Mouse (Mus musculus): Measurements from ENCODE around the gene Spata32.

Spata32 gene

DNA sequence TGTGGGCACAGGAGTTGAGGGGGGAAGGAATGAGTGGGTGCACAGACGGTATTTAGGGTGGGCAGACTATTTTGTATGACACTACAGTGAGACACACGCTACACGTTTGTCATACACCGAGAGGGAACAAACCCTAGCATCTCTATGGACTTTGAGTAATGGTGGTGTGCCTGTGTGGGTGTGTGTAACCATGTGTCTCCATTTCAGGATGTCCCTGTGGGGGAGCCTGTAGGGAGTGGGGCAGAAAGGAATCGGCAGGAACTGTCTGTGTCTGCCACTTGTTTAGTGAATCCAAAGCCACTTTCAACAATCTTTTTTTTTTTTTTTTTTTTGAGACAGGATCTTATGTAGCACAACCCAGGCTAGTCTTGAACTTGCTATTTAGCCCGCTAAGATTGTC is 12.0 kb downstream of the Spata32 start:
- DNase-seq (ENCODE audit: low spot score in 2 of 2): no peak

DNA sequence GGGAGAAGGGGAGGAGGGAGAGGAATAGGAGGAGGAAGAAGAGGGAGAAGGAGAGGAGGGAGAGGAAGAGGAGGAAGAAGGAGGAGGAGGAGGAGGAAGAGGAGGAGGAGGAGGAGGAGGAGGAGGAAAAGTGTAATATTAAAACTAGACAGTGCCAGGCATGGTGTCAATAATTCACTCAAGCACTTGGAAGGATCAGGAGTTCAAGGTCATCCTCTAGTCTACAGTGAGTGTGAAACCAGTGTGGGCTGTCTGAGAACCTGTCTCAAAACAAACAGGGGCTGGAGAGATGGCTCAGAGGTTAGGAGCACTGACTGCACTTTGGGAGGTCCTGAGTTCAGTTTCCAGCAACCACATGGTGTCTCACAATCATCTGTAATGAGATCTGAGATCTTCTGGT is 15.9 kb downstream of the Spata32 start:
- DNase-seq (ENCODE audit: low spot score in 2 of 2): no peak

DNA sequence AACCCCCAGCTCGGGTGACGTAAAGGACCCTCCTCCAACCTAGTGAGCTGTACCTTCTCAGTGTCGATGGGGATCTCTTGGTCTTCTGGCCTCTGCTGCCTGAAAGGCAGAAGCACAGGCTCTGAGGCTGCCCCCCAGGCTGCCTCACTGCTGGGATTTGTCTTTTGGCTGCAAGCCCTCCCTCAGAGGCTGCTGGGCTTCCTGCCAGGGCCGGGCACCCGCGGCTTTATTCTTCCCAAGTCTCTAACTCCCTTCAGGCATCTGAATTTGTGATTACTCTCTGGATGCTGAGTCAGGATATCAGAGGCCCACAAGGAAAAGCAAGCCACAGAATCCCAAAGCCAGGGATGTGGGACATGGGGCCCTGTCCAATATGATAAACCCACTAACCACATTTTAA is 16.6 kb downstream of the Spata32 start:
- DNase-seq (ENCODE audit: low spot score in 2 of 2): no peak

DNA sequence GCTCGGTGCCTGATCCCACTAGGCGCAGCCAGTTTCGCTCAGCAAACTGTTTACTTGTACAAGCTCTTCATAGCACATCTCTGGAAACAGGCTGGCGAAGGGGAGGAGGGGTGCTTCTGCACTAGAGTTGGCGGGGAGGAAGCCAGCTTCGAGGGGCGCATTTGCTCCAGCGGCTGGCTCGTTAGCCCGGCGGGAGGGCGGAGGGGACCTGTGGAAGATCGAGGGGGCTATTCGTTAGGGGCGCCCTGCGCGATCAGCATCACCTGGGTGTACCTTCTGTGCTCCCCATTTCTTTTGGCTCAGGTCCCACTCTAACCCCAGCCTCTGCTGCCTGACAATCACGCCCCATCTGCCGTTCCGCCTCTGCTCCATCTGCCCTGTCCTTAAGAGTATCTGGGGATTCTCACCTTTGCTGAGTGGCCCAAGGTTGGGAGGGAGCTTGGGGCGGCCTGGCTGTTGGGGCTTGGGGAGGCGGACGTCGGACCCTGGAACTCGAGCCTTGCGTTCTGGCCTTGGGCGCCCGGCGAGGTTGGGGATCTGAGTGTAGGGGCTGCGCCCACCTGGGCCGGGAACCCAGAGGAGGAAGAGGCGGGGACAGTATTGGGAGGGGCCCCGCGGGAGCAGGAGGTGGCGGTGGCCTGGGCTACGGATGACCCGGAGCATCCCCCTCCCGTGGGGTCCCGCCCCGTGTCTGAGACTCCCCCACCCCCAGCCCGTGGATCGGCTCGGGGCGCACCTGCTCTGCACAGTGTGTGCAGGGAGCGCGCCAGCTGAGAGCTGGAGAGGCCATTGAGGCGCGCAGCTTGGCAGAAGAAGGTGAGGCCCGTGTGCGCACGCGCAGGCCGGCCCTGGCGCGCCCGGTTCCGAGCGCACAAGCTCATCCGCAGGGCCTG is 19.1 kb downstream of the Spata32 start:
- peak; percentile 38 to 40 for DNase-seq (ENCODE audit: low spot score in 2 of 2)

DNA sequence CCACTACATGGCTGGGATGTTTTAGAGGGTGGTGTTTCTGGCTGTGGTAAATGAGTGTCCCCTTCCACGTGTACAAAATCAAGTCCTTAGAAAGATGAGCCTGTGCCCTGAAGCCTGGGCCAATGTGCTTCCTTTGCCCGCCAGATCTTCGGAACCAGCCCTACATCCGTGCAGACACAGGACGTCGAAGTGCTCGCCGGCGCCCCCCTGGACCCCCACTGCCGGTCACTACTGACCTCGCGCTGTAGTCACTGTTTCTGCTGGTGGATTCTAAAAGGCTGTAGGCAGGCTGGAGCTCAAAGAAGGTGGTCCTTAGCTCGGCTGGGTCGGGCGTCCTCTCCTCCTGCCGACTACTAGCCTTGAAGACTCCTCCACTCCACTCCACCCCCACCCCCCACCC is 19.9 kb downstream of the Spata32 start:
- DNase-seq (ENCODE audit: low spot score in 2 of 2): no peak

DNA sequence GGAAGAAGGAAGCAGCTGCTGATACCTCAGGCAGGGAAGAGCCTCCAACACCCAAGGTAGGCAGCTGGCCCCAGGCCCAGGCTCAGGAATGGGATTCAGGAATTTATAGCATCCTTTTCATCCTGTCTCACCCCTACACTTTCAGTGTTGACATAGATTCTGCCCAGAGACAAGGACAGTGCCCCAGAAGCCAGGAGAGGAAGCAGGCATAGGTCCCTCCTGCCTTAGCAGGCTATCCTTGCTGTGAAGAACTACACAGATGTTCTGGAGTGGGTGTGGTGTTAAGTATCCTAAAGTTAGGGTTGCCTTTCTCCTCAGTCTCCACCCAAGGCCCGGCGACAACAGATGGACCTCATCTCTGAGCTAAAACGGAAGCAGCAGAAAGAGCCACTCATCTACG is 20.9 kb downstream of the Spata32 start:
- DNase-seq (ENCODE audit: low spot score in 2 of 2): no peak

DNA sequence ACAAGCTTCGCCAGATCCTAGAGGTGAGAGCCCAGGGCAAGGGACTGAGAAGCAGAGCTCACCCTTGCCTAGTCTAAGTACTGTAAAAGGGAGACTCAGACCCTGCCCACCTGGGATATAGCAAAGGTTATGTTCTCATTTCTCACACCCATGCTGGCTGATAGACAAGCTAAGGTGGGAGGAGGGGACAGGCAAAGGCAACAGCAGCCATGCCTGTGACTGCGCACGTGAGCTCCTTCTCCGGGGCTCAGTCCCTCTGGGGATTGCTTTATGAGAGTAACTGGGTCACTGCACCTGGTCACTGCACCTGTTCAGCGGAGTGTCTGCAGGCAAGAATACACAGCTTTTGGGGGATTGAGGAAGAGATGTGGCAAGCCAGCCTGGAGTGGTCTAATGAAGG is 22.6 kb downstream of the Spata32 start:
- no peak for DNase-seq (ENCODE audit: low spot score in 2 of 2)

DNA sequence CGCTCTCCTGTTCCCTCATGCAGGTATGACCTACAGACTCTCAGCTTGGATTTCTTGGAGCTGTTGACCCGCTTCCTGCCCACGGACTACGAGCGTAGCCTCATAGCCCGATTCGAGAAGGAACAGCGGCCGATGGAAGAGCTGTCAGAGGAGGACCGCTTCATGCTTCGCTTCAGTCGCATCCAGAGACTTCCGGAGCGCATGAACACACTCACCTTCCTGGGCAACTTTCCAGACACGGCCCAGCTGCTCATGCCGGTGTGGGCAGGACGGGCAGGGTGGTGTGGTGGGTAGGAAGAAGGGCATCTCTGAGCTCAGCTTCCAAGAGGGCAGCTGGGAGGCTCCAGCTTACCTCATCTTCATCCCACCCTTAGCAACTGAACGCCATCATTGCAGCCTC is 23.0 kb downstream of the Spata32 start:
- no peak for DNase-seq (ENCODE audit: low spot score in 2 of 2)

DNA sequence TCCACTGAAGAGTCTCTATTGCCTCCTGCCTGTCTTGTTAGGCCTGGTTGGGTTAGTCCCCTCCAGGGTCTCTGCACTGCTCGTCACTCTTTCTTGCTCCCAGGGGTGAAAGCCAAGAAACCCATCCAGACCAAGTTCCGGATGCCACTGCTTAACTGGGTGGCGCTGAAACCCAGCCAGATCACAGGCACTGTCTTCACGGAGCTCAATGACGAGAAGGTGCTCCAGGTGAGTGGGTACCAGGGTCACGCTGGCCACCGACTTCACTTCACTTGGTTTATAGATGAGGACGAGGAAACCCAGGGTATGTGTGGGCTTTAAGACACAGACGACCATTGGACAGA is 24.4 kb downstream of the Spata32 start:
- DNase-seq (ENCODE audit: low spot score in 2 of 2): no peak

DNA sequence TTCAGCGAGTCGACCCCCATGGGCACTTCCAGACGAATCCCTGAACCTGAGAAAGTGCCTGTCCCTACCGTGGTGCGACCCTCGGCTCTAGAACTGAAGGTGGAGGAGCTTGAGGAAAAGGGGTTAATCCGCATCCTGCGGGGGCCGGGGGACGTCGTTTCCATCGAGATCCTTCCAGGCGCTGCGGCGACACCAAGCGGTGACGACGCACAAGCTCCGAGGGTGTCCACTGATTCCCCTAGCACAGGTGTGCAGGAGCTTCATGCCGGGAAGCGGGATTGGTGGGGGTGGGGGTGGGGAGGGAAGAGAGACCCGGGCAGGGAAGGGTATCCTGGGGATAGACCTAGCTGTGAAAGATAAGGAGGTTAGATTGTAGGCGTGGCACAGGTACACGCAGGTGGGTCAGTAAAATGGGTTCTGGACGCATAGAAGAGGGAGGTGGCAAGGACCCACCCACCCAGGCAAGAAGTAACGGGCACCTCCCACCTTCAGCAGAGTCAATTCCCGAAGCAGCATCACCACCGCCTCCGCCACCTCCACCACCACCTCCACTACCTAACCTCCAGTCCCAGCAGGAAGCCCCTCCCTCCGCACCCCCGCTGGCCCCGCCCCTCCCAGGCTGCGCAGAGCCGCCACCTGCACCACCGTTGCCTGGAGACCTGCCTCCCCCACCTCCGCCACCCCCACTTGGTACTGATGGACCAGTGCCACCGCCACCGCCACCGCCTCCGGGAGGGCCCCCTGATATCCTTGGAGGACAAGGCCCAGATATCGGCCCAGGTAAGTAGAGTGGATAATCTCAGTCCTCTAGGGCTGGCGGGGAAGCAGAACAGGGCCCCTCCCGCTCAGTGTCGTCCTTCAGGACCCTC is 25.0 kb downstream of the Spata32 start:
- no peak for DNase-seq (ENCODE audit: low spot score in 2 of 2)

DNA sequence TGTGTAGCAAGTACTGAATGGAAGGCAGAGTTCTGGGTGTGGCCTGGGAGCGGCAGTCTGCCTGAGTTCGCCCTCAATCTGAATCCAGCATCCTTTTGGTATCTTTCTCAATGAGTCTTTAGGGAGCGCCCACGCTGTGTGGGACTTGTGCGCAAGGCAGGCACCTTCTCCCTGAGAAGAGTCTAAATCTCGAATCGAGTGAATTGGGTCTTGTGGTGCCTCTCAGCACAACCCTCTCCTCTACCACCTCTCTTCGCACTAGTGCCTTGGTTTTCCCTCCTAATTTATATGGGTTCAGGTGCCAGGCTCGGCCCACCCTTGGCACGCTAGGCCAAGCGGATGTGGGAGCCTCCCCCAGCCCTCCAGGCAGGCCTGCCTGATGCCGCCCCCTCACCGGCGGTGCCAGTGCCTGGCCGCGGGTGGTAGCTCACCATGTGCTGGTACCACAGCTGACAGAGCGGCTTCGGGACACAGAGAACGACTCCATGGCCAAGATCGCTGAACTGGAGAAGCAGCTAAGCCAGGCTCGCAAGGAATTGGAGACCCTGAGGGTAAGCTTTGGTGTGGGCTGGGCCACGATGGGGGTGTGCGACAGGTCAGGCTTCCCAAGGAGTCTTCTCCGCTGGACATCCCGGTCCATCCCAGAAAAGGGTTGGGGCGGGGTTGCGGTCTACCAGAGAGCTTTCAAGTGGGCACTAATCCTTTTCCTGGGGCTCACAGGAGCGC is 25.8 kb downstream of the Spata32 start:
- DNase-seq (ENCODE audit: low spot score in 2 of 2): no peak

DNA sequence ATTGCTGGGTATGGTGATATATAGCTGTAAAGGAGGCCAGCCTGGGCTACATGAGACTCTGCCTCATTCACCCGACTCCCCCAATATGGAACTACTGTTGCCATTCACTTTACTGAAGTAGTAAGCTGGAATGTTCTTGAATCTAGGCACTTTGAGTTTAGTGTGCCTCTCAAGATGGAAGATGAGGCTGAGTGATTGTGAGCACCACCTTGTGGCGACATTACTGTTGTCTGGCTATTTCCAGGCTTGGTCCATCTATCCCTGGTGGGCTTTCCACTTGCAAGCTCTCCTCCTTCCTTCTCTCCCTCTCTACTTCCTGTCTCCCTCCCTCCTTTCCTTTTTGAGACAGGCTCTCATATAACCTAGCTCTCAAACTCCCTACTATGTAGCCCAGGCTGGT is 33.3 kb downstream of the Spata32 start:
- DNase-seq (ENCODE audit: low spot score in 2 of 2): no peak

DNA sequence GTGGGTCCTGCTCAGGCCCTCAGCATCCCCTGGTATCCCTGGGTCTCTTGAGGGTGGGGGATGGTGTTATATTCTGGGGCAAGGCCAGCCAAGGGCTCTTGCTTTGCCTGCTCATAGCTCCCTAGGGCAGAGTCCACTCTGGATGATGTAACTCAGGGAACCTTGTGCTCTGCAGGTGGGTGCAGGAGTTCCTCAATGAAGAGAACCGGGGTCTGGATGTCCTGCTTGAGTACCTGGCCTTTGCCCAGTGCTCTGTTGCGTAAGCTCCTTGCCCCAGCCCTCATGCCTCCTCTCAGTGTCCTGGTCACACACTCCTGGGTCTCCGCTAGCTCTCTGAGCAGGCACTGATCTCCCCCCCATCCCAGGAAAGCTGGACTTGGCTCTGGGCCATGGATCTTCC is 36.3 kb downstream of the Spata32 start:
- no peak for DNase-seq (ENCODE audit: low spot score in 2 of 2)

DNA sequence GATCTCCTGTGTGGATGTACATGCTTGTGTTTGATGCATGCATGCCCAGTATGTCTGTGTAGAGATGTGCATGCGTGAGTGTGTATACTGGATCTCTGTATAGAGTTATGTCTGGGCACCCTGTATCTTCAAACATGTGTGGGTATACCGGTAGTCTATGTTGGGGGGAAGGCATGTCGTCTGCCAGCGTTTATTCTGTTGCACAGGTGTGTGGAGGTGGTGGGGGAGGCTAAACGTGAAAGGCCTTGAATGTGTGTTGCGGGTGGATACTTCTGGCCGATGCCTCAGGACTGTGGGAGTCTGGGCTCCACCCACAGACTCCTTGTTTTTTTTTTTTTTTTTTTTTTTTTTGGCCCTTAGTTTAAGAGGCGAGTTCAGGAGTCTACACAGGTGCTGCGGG is 36.9 kb downstream of the Spata32 start:
- DNase-seq (ENCODE audit: low spot score in 2 of 2): no peak

DNA sequence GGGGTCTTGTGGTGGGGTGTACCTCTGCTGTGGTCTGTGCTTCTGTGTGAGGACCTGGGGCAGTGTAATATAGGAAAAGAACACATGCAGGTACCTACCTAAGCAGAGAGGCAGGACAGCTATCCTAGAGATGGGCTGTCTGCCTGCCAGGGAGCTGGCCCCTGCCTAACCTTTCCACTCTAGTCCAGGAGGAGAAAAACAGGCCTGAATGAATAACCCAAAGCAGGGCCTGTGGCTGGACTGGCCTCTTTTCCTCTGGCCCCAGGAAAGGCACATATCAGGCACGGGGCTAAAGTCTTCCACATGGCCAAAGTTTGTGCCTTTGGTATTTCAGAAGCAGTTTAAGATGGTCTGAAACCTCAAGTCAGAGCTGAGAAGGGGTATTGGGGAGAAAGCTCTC is 37.8 kb downstream of the Spata32 start:
- no peak for DNase-seq (ENCODE audit: low spot score in 2 of 2)

DNA sequence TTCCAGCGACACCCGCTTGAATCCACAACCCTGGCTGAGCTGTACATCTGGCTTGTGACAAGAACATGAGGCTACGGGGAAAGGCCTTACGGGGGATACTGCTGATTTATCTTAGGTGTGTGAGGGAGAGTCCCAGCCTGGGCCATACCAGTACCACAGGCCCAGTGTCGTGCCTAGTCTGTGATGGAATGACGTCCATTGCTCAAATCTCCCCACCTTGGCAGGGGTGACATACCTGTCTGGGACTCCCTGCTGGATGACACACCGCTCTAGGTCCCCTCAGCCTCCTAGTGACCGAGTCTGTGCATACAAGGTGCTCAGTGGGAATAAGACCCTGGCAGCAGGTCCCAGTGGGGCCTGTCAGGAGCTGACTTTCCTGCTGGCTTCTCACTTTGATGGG is 39.5 kb downstream of the Spata32 start:
- DNase-seq (ENCODE audit: low spot score in 2 of 2): no peak

DNA sequence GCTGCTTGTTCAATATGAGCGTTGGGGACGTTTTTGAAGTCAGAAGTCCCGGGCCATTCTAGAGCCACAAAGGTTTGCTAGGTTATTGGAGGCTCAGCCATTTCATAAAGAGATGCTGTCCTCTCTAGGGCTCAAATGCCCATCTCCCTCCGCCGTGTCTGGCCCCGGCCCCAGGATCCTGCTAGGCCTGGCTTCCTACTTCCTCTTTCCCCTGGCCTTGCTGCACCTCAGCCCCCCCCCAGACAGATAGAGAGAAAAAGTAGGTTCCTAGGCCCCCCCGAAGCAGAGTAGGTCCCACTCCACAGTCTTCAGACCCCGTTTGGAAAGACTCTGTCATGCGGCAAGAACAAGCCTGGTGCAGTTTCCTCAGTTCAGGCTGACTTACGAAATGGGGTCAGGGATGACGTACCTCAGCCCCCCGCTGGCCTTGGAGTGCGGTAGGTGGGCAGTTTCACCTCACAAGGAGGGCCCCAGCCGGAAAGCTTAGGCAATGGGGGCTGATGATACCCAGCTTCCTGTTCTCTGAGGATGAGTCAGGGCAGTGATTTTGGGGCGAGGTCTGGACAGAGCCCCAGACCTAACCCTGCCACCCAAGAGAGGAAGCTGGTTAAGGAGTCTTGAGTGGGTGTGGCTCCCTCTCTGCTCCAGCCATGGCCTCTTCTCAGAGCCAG is 40.3 kb downstream of the Spata32 start:
- DNase-seq (ENCODE audit: low spot score in 2 of 2): no peak

DNA sequence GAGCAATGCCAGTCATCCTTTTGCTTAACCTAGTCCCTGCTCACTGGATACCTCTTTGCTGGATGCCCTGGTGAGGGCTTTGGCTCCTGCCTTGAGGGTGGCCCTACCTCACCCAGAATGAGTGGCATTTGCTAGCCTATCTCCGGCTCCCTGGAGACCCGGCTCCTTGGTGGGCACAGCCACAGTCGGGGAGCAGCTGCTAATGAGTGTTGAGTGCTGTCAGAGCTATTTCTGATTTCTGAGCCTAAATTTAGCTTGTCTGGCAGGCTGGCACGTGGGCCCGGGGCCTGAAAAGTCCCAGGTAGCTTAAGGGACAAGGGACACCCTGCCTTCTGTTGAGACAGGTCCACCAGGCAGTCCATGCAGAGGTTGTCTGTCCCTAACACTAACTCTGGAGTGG is 41.0 kb downstream of the Spata32 start:
- DNase-seq (ENCODE audit: low spot score in 2 of 2): no peak

DNA sequence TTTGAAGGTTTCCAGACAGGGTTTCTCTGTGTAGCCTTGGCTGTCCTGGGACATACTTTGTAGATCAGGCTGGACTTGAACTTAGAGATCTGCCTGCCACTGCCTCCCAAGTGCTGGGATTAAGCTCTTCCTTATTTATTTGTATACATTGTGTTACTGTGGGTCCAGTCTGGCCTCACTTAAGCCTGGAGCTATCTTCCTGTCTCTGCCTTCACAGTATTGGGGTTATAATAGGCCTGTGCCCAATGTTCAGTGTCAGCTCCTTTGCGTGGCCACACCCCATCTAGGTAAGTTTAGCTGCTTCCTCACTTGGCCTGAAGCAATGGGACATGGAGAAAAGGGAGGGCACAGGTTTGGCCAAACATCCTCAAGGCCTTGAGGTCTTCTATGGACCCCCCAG is 41.7 kb downstream of the Spata32 start:
- no peak for DNase-seq (ENCODE audit: low spot score in 2 of 2)

DNA sequence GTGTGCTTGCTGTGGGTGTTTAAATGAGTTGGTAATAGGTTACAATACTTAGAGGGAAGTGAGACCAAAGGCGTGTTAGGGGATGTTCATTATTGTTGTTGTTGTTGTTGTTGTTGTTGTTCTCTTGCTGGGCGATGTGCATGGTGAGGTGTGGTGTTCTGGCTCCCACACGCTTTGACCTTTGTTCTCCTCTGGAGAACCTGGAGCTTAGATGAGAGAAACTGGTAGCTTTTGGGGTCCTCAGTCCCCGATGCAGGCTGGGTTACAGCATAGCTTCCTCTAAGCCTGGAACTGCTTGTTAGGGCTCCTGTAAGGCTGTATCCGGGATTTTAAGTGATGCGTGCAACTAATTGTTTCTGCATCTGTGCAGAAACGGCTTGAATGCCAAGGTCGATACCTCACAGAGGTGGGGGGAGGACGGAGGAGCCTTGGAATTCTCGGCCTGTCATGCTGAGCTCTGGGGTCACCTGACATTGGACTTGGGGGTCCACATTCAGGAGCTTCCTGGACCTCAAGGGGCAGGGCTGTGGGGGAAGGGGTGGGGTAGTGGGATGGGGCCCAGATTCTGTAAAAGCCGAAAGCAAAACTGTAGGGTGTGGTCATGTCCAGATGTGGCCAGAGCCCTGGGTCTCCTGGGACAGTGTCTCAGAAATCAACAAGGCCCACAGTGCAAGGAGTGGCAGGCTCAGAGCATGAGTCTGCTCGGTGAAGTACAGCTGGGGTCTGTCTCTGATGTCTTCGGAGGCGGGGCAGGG is 42.4 kb downstream of the Spata32 start:
- DNase-seq (ENCODE audit: low spot score in 2 of 2): peak in 1 of 2 experiments; percentile 21

DNA sequence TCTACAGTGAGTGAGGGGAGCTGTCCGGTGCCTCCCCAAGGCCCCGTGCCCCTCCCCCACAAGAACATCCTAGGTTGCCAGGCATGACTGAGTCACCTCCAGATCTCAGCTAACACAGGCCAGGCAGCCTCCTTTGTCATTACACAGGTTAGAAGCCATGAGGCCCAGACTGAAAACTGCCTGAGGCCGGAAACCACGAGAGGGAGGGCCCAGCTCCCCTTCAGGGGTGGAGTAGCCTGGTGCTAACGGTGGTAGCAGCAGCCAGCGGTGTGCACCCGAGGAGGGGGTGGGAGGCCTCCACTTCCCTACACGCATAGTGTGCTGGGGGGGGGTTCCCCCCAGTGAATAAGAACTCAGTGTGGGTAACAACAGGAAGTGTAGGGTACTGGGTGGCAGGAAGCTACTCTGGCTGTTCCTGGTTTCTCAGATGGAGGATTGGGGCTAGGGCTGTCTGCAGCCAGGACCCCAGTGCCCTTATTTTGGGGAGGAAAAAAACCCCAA is 43.3 kb downstream of the Spata32 start:
- no peak for DNase-seq (ENCODE audit: low spot score in 2 of 2)
